Mouse (Mus musculus) lung, postnatal 4 days (tissue): ENCODE data around the gene Ppp1r3d.
A peak's percentile ranks its signal among the peaks of the same experiment; 100 is the strongest.

ENCODE experiments used
- DNase-seq, 2 experiments: peaks; one replicate each; pipeline ENCODE4 v3.0.0; 2021

The Ppp1r3d gene

DNA sequence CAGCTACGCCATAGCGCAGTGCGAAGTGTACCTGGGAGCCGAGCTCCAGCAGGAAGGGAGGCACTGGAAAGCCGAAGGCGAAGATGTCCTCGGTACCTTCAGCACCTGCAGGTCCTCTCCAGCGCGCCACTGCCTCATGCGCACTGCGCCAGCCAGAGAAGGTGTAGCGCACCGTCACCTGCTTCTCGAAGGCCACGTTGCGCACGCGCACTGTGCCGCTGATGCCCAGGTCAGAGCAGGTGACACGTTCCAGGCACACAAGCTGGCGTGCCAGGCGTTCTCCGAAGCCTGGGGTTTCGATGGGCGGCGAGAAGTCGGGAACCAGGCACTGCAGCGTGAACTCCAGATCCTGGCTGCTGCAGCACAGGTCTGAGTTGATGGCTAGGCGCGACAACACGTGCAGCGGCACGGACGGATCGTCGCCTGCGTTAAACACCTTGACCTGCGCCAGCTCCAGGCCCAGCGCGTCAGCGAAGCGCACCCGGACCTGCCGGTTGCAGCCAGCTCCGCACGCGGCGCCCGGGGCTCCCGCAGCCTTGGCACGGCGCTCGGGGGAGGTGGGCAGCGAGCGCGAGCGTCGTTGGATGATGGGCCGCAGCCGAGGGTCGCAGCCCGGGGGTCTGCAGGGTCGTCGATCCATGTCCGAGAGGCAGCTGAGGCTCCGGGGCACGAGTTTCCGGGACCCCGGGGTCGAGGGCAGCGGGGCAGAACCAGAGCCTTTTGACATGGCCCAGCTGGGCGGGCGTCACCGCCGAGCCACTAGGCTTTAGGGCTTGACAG, 601 bp downstream of the Ppp1r3d start:
- DNase-seq, result peak in 1 of 2 experiments; percentile 40

GRCm38 (mm10) chr2:178413081-178413480, 1.2 kb downstream of the Ppp1r3d start:
- peak in 1 of 2 experiments; percentile 6 for DNase-seq

DNA sequence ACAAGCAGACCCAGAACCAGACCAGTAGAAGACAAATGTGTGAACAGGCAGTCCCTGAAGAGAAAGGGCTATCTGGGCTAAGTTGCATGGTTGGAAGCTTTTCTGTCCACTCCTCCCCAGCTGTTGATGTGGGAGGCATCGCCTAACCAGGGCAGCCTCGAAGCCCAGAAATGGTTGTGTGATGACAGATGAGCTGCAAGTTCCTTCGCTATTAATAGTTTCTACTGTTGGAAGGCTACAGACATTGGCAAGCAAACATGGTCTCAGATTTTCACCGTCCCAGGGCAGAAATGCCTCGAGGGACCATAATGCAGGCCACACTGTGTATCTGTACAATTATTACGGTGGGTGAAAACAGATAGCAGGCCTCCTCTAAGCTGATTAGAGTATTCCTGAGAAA, 1.7 kb downstream of the Ppp1r3d start:
- DNase-seq, result peak; percentile 34 to 73

DNA sequence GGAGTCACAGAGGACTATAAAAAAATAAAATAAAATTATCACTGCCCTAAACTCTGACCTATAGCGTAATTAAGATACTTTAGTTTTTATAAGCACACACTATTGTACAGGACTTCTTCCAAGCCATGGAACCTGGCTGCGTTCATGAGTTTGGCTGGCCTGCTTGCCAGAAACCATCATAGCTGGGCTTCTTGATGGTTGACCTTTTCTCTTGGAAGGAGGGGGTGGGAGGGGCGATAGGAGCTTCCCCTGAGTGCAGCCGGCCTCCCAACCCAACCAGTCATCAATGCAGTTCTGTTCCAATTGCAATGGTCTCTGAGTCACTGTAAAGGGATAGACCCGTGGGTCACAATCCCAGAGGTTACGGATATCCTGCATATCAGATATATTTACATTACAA, 4.0 kb downstream of the Ppp1r3d start:
- peak in 1 of 2 experiments; percentile 3 for DNase-seq

GRCm38 (mm10) chr2:178409024-178409423, 5.2 kb downstream of the Ppp1r3d start:
- DNase-seq, result no peak

GRCm38 (mm10) chr2:178407053-178407815, 7.0 kb downstream of the Ppp1r3d start, which contains the start of gene Sycp2:
Gene Sycp2 (minus strand): TSS chr2:178407685.
- DNase-seq, result peak in 1 of 2 experiments; percentile 24
